Mouse (Mus musculus) lung, postnatal 10 days (tissue): ENCODE results near the gene Upk2.
"Not testable (repeated sequence)": the region's sequence is repeated elsewhere in the genome, so short reads cannot be mapped to it uniquely, and the experiment has no call there.

Source experiments
- DNase-seq: peaks from one replicate; pipeline ENCODE4 v3.0.0; 2021

The Upk2 gene

GRCm38 (mm10) chr9:44457035-44457742 lies 2.4 kb upstream of the Upk2 start:
- peak; percentile 58 for DNase-seq

DNA sequence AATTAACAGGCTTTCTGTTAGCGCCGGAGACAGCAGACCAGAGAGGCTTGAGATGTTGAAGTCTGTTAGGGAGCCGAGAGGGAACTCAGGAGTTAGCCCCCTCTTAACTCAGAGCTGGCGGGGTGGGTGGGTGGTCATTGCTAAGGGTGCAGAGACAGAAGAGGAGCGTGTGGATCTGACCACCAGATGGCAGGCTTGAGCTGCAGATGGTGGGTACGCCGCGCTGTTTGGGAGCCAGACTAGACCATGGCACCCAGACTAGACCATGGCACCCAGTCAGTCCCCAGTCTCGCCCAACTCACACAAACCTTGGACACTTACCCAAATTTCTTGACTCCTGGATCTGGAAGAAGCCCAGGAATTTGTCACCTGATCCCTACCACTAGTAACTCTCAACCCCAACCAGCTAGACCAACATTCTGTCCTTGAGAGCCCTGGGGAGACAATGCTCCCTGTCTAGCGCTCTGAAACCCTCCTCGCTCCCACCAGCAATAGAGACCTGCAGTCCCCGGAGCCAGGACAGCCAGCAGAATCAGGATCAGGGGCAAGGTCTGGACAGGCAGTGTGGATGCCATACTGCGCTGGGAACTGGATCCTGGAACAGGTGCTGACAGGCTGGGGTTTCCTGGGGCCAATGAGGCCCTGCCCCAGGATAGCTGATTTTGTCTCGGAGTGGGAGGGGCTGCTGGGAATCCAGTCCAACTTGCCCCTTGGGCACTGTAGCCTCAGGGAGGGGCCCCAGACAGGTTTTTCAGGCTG lies 465 bp downstream of the Upk2 start:
- DNase-seq: peak; percentile 90

DNA sequence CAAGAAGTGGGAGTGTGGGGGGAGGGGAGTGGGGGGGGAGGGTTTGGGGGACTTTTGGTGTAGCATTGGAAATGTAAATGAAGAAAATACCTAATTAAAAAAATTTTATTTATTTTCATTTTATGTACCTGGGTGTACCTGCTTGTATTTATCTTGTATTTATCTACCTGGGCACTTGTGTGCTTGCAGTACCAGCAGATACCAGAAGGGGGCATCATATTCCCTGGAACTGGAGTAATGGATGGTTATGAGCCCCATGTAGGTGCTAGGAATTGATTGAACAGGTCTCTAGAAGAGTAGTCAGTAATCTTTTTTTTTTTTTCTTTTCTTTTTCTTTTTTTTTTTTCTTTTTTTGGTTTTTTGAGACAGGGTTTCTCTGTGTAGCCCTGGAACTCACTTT lies 4.4 kb downstream of the Upk2 start:
- no peak for DNase-seq

DNA sequence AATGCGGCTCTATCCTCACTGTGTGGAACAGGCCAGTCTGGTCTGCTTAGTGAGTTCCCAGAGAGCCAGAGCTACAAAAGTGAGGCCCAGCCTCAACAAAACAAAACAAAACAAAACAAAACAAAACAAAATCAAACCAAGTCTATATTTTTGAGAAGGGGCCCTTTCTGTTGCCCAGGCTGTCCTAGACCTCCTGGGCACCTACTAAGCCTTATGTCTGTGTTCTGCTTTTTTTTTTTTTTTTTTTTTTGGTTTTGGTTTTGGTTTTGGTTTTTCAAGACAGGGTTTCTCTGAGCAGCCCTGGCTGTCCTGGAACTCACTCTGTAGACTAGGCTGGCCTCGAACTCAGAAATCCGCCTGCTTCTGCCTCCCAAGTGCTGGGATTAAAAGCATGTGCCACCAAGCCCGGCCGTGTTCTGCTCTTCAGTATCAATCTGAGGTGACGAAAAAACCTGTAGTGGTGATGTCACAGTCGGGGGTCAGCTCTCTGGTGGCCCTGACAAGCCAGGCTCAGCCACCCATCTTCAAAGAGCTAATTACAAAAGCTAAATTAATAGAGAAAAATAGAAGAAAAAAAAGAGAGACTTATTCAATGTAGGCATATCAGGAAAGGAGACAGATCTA lies 10.3 kb downstream of the Upk2 start:
- DNase-seq: not testable (repeated sequence)

DNA sequence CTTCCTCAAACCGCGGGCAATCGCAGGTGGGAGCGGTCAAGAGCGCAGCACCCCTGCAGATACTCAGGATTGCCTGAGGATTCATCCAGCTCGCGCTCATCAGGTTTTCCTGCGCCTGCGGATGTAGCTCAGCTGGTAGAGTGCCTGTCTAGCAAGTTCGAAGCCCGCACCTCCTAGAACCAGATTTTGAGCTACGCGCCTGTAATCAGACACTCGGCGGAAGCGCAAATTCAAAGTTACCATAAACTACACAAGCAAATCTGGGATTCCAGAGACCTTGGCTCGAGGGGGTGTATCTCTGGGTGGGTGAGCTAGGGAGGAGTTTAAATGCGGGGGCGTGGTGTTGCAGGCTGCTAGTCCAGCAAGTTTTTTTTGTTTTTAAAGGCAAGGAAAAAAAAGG lies 13.8 kb downstream of the Upk2 start, which contains the start of gene Foxr1:
Gene Foxr1, minus strand, starts transcription at position 176 of the 400 bp plus-strand sequence.
- no peak for DNase-seq

GRCm38 (mm10) chr9:44435747-44436146 lies 19.0 kb downstream of the Upk2 start:
- no peak for DNase-seq

GRCm38 (mm10) chr9:44432577-44433185 lies 22.1 kb downstream of the Upk2 start:
- no peak for DNase-seq

GRCm38 (mm10) chr9:44423576-44423975 lies 31.2 kb downstream of the Upk2 start:
- DNase-seq: no peak

- DNase-seq: no peak
Measured at GRCm38 (mm10) chr9:44420280-44420898, 34.4 kb downstream of the Upk2 start.

DNA sequence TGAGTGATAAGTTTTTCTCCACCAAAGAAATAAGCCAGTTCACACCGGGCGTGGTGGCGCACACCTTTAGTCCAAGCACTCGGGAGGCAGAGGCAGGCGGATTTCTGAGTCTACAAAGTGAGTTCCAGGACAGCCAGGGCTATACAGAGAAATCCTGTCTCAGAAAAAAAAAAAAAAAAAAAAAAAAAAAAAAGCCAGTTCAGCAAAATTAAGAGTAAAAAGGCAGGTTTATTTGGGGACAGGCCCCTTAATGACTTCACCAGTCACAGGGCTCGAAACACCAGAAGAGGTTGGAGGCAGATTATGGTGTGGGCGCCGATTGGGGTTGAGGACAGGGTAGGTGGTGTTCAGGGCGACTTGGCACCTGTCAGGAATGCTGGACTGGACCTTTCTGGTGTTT lies 35.0 kb downstream of the Upk2 start:
- DNase-seq: not testable (repeated sequence)

- no peak for DNase-seq
Measured at GRCm38 (mm10) chr9:44418519-44419385, 36.0 kb downstream of the Upk2 start, which contains the start of gene Ccdc84. Gene Ccdc84 (minus strand): TSS chr9:44418569.

DNA sequence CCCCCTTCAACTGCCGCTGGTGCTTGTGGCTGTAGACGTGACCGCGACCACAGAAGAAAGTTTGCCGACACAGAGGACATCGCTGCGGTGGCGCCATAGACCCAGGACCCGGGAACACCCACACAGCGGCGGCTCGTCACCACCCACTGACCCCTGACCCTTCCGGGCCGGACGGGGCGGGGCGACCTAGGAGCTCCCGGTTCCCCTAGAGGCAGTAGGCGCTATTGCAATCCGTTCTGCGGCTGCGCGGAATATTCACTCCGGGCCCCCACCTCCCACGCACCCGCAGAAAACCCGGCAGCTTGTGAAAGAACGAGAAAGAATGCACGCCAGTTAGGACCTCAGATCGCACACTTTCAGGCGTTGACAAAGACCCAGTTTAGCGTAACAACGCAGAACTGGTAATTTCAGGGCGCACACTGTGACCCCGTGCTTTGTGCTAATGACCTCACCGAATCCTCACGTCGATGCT lies 36.8 kb downstream of the Upk2 start:
- DNase-seq: peak; percentile 96

DNA sequence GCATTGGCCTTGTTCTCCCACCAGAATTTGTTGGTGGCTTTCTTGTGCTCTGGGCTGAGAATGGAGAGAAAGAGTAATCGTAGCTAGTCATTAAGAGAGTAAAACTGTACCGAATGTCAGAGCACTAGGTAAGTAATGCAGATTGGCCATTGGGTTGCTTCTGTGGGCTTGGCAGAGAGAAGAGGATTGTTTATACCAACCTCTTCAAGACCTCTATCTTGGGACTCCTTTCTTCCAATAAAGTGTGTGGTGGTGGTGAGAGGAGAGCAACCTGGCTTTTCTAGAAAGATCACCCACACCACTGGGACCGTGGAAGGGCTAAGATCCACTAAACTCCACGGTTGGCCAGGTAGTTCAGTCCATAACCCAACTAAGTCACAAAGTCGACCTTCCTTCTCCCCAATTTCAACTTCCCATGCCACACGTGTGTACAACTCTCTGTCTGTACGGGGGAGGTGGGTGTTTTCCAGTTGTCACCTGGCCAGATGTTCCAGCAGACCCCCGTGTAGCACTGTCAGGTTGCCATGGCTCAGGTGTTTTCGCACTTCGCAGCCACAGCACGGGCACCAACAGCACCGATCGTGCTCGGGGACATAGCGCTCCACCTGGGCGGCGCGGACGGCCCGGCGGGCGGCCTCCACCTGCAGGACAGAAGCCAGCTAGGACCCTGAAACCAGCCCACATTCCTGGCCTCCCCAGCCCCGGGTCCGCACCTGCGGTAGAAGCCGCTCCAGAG lies 37.5 kb downstream of the Upk2 start:
- no peak for DNase-seq

DNA sequence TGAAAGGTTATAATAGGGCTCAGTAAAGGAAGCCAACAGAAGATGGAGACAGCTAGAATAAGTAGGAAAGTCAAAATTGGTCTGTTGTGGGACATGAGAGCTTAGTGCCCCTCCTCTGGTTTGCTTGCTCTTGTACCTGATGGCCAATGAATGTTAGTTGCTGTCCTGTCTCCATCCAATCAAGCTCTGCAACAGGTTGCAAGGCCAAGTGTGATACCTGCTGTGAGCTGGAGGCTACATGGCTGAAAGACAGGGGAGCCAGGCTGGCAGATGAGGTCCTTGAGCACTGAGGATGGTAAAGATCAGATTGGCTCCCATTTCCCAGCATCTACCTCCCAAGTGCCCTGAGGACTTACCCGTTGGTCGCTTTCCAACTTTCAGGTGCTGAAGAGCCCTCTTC lies 42.0 kb downstream of the Upk2 start:
- no peak for DNase-seq

- no peak for DNase-seq
Measured at GRCm38 (mm10) chr9:44412306-44412705, 42.5 kb downstream of the Upk2 start.

DNA sequence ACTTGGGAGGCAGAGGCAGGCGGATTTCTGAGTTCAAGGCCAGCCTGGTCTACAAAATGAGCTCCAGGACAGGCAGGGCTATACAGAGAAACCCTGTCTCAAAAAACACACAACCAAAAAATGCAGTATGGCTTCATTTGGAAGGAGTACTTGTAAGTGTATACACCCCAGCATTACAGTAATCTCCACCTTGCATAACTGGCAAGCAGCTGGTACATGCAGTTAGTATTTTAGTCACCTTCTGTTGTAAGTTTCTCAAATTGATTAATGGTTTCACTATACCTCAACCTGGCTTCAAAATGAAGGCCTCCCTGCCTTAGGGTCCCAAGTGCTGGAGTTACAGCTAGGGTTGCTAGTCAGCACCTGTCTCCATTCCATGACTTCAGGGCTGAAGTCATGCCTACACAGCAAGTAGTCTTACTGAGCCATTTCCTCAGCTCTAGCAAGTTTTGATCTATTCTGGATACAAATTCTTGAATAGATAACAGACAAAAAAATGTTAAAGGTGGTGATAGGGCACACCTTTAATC lies 43.1 kb downstream of the Upk2 start:
- DNase-seq: no peak

DNA sequence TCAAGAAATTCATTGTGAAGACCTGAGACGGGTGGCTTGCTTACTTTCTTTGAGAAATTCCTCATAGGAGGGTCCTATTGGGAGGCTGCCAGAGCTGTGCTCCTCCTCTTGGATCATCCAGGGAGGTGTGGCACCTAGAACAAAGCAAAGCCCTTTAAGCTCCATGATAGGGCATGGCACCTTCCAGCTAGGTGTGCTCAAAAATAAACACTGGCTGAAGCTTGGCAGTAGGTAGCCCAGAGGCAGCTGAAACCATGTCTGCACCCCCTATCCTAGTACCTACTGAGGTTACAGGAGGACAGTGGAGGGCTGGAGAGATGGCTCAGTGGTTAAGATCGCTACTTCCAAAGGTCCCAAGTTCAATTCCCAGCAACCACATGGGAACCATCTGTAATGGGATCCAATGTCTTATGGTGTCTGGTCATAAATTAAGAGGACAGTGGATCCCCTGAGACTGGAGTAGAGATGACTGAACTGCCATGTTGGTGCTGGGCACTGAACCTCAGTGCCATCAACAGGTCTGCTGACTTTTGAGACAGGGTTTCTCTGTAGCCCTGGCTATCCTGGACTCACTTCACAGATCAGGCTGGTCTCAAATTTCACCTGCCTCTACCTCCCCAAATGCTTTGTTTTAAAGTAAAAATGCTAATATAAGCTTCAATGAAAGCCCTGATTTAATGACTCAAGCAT lies 44.0 kb downstream of the Upk2 start:
- no peak for DNase-seq

DNA sequence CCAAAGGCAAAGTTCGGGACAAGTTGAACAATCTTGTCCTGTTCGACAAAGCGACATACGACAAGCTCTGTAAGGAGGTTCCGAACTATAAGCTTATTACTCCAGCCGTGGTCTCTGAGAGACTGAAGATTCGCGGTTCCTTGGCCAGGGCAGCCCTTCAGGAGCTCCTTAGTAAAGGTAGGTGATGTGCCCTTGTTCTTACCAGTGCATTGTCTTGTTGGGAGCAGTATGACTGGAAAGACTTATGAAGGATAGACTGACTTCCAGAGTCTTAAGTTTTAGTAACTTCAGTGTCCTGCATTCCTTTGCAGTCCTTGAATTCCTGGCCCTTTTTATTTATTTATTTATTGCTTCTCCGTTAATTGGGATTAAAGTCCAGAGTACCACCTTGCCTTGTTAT lies 46.1 kb downstream of the Upk2 start:
- DNase-seq: not testable (repeated sequence)

DNA sequence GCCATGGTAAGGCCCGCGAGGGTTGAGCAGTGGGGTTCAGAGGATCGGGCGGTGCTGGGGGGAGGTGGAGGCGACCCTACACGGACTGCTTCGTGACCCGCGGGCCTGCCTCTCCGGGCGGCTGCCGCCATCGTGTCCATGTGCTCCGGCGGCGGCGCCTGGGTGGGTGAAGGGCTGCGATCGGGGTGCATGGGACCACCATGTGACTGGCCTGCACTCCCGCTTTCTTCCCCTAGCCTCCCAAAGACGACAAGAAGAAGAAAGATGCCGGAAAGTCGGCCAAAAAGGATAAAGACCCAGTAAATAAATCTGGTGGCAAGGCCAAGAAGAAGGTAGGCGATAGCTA lies 47.1 kb downstream of the Upk2 start:
- DNase-seq: no peak
